Mouse (Mus musculus) brown adipose tissue, adult 24 weeks (tissue): Measurements from ENCODE around the gene Itgb7. TPM values are rescaled to one million over a fixed set of nuclear protein-coding genes. Genes with fewer than 3 reads are reported as not detected.

Source experiments
- H3K27ac ChIP-seq: fragments of 200-500 bp; replicated peaks from 2 replicates; pipeline ENCODE4 v1.5.1; 2012; ENCODE audit warnings: low read depth, mild to moderate bottlenecking, low read length
- H3K4me1 ChIP-seq: fragments of 200-500 bp; 2 replicates; pipeline ENCODE4 v1.6.1; 2012; ENCODE audit warnings: low read length, mixed read lengths; ENCODE audit not compliant: control insufficient read depth, insufficient read depth, insufficient read length
- H3K4me3 ChIP-seq: fragments of 200-500 bp; 2 replicates; pipeline ENCODE4 v1.5.1; 2012; ENCODE audit warnings: low read depth, mild to moderate bottlenecking, low read length, moderate library complexity; ENCODE audit not compliant: insufficient read depth
- polyA plus RNA-seq: library from polyadenylated mRNA; stranded (reverse); fragments of >200 nt; gene quantifications from 2 replicates; pipeline ENCODE4 v1.2.4, GENCODE M21; 2012; ENCODE audit not compliant: missing spikeins, insufficient read depth, insufficient read length

Itgb7 gene
- polyA plus RNA-seq, 1 experiment, result 4.6 TPM

DNA sequence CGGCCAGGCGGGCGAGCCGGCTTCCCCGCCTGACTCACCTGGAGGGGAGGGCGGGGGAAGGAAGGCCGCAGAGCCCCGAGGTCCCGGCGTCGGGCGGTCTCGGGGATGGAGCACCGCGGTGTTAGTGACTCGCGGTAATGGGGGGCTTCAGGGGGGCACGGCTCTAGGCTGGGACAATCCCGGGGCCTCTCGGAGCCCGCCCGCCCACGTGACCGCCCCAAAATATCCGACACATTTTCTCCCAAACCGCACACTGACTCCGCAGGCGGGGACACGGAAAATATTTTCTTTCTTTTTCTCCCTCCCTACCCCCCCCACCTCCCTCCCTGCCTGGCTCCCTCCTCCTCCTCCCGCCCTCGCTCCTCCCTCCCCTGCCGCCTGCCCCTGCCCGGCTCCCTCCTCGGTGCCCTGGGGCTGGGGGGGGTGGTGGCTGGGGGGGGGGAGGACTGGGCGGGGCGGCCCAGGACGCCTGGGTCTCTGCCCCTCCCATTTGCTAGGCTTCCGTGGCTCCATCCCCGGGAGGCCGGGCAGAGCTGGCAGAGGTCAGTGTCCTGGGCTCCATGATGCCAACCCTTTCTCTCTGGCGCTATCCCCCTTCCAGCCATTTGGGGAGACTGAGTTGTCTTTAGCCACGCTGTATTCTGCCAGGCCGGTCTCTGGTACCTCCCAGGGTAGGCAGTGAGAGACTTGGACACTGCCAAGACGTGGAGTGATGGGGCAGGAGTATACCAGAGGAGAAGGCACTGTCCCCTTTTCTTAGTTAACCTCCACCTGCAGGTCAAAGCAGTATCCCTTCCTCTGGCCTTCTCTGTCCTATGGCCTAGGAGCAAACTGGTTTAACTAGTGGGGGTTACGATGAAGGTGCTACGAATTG is 25.7 kb upstream of the Itgb7 start, which contains the start of gene Rarg:
TSS of gene Rarg (minus strand) at position 316 of the 874 bp plus-strand sequence.
- peak within 1 kb of the TSS; percentile 17; the same call in 1 of the 2 replicates for H3K27ac ChIP-seq
- H3K4me3 ChIP-seq, result peak within 1 kb of the TSS; percentile 78
- no peaks in the 10 kb centered on the region; the same call in 1 of the 2 replicates for H3K4me1 ChIP-seq

DNA sequence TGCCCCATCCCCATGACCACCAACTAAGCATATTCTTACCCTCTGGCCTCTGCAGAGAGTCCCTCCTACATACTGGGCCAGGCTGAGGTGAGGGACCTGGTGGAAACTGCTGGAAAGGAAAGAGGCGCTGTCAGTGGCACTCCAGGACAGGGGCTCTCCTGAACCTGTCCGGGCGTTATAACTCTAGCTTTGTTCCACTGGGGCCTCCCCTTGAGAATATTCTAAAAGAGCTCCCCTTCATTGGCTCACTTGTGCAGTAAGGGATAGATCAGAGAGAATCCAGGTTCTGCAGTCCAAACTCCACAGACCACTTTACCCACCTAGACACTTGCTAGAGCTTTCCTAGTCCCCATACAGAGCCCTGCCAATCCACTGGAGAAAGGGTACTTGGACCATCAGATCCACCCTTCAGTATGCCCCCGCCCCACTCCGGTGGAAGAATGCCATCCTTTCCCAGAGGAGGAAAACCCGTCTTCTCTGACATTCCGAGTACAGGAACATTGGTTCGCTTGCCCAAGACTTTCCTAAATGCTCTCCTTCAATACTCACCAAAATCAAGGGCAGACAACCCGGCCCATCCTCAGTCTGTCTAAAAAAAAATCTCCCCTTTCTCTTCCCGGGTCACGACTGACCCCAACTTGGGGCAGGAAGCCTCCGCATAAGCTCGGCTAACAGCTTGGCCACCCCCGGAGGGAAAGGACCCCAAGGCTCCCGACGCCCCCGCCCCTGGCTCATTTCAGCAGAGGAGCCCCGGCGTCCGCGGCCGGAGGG is 24.9 kb upstream of the Itgb7 start:
- Histone ChIP-seq H3K4me1 (no peaks in the 10 kb centered on the region; the same call in 1 of the 2 replicates), H3K27ac (peak overlapping the region; percentile 17; the same call in 1 of the 2 replicates), H3K4me3 (peak overlapping the region; percentile 78)

- H3K4me1 ChIP-seq, result no peaks in the 10 kb centered on the region; the same call in 1 of the 2 replicates
- H3K27ac ChIP-seq, result no peak overlapping the region
- H3K4me3 ChIP-seq, result 0 out of 2 replicates have a peak overlapping the region, but pooled peaks have one; percentile 78
Measured at GRCm38 (mm10) chr15:102255547-102256255, 24.0 kb upstream of the Itgb7 start.

DNA sequence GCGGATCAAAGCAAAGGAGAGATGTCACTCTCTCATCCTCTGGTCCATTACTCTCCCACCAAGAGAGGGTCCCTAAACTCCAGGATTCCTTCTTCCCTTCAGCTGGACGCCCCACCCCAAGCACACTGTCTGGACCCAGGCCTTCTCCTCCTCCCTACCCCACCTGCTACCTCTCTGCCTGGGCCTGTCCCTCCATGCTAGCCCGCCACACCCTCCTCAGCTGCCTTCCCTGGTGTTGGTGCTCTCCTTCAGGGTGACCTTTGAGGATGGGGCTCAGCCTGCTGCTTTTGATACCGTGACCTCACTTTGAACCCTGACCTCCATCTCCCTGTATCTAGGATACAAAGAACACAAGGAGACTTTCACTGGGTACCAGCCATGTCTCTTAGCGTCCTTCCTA is 18.8 kb upstream of the Itgb7 start:
- H3K4me3 ChIP-seq, result no peak overlapping the region
- H3K27ac ChIP-seq, result no peak overlapping the region
- no peaks in the 10 kb centered on the region; the same call in 1 of the 2 replicates for H3K4me1 ChIP-seq

DNA sequence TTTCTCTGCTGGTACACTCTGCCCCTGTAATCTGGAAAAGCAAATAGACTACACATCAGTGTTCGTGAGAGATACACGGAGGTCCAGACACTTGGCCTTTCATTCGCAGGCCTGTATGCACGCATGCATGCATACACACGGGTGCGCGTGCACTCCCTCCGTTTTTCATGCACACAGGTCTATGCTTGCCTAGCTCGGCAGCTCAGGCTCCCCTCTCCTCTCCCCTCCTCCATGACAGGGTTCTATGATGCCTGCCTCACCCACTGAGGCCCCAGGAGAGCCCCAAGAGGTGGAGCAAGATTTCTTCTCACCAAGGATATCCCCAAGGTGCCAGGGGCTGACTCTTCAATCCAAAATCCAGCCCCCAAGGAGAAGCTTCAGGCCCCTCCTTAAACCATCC is 18.2 kb upstream of the Itgb7 start:
- no peak overlapping the region for H3K27ac ChIP-seq
- no peaks in the 10 kb centered on the region; the same call in 1 of the 2 replicates for H3K4me1 ChIP-seq
- no peak overlapping the region for H3K4me3 ChIP-seq

DNA sequence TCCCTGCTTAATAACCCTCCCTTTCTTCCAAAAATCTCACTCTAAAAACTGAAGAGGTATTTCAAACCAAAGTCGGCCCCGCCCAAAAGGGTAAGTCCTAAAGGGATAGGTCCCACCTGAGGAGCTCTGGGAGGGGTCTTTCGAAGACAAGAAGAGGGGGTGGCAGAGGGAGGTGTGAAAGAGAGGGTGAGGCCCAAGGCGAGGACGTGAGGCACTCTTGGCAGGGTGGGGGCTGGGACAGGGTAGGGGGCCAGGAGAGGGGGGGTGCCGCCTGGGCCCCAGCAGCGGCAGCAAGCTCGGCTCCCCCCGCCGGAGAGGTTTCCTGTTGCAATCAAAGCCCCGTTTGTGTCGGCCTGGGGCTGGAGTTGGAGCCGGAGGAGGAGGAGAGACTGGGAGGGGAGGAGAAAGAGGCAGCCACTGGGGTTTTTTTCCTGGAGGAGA is 17.5 kb upstream of the Itgb7 start:
- no peak overlapping the region for H3K4me3 ChIP-seq
- no peaks in the 10 kb centered on the region; the same call in 1 of the 2 replicates for H3K4me1 ChIP-seq
- H3K27ac ChIP-seq, result no peak overlapping the region

DNA sequence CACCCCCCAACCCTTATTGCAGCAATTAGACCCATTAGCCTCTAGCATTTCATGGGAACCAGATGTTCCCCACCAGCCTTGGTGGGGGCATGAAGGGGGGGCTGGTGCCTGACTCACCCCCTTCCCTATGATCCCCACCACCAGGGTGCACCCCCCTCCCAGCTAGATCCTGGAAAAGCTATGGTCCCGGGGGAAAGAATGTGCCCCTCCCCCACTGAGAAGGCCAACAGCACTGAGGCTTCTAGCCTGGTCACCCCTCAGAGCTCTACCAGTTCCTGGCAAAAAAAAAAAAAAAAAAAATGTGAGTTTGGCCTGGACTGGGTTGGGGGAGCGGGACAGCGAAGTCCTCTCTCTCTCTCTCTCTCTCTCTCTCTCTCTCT is 17.1 kb upstream of the Itgb7 start:
- Histone ChIP-seq H3K27ac (no peak overlapping the region), H3K4me1 (peaks cover 4% of the 10 kb centered on the region), H3K4me3 (no peak overlapping the region)

- peak overlapping the region; percentile 100 for H3K27ac ChIP-seq
- H3K4me3 ChIP-seq, result peak overlapping the region; percentile 78
- peaks cover 7% of the 10 kb centered on the region for H3K4me1 ChIP-seq
Measured at GRCm38 (mm10) chr15:102248131-102248811, 16.5 kb upstream of the Itgb7 start.

DNA sequence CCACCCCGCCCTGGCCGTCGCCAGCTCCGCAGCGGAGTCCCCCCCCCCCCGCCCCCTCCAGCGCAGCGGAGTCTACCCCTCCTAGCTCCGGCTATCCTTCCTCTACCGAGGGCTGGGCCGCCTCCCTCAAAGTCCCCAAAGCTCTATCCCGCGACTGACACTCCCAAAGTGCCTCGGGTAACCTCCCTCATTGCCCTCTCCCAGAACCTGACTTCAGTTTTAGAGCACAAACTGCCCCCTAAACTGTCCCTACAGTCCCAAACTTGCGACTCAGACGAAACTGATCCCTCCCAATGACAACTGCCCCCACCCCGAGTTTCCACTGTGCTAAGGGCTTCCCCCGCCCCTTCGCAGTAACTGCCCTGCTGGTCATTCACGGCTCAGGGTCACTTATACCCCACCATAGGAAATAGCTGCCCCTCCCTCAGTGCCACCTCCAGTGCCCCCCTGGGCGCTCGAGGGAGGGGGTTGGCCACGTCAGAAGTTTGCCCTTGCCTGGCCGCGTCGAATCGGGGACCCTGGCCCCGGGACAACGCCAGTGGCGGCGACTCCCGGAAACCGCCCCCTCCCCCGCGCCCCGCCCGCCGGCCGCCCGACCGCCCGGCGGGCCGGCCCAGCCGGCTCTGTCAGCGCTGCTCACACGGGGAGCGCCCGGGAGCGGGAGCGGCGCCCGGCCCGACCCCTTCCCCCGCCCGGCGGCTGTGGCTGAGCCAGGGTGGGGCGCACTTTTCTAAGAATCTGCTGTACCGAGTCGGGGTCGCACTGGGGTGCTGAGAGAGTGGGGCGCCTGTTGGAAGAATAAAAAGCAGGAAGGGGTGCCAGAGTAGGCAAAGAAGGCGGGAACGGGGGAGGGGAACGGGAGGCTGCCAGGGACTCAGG is 15.7 kb upstream of the Itgb7 start:
- H3K27ac ChIP-seq, result peak overlapping the region; percentile 100
- peak overlapping the region; percentile 78 for H3K4me3 ChIP-seq
- peaks cover 8% of the 10 kb centered on the region for H3K4me1 ChIP-seq

GRCm38 (mm10) chr15:102246866-102247251 is 15.1 kb upstream of the Itgb7 start:
- Histone ChIP-seq H3K4me3 (peak overlapping the region; percentile 95), H3K4me1 (peaks cover 9% of the 10 kb centered on the region), H3K27ac (peak overlapping the region; percentile 75)

GRCm38 (mm10) chr15:102245891-102246741 is 14.4 kb upstream of the Itgb7 start:
- Histone ChIP-seq H3K27ac (peak overlapping the region; percentile 92), H3K4me3 (peak overlapping the region; percentile 95), H3K4me1 (peaks cover 13% of the 10 kb centered on the region)

GRCm38 (mm10) chr15:102245461-102245881 is 13.7 kb upstream of the Itgb7 start:
- Histone ChIP-seq H3K4me1 (peaks cover 16% of the 10 kb centered on the region), H3K4me3 (peak overlapping the region; percentile 95), H3K27ac (peak overlapping the region; percentile 92)
